Mouse (Mus musculus): ENCODE data around the gene Bri3bp.
"Not testable (repeated sequence)": the region's sequence is repeated elsewhere in the genome, so short reads cannot be mapped to it uniquely, and the experiment has no call there.

The Bri3bp gene

GRCm38 (mm10) chr5:125418636-125419035 is 22.7 kb upstream of the Bri3bp start:
- peaks cover 36% of the 10 kb centered on the region for H3K4me1 ChIP-seq (replicated peaks; ENCODE audit: low read depth, low read length)
- no peak for TF ChIP-seq NANOG (IDR thresholded peaks at IDR 0.05; ENCODE audit: borderline replicate concordance, low read length)
- TF ChIP-seq POU5F1 (IDR thresholded peaks at IDR 0.05; ENCODE audit: borderline replicate concordance, low read length) = no peak
- no peak for TF ChIP-seq CTCF (conservative IDR thresholded peaks at IDR 0.05; ENCODE audit: low read length)
- H3K27me3 ChIP-seq (ENCODE audit: insufficient read depth, low read length) = no peaks in the 10 kb centered on the region
- no peaks in the 10 kb centered on the region for H3K9me3 ChIP-seq (ENCODE audit: low read length)
- peak overlapping the region; percentile 70 for H3K4me3 ChIP-seq (replicated peaks; ENCODE audit: low read length)
- H3K36me3 ChIP-seq (ENCODE audit: insufficient read depth, low read length) = peaks cover 100% of the 10 kb centered on the region

- Histone ChIP-seq H3K4me3 (replicated peaks; ENCODE audit: low read length) (peak overlapping the region; percentile 70), H3K27me3 (ENCODE audit: insufficient read depth, low read length) (no peaks in the 10 kb centered on the region), H3K36me3 (ENCODE audit: insufficient read depth, low read length) (peaks cover 100% of the 10 kb centered on the region), H3K4me1 (replicated peaks; ENCODE audit: low read depth, low read length) (peaks cover 36% of the 10 kb centered on the region), H3K9me3 (ENCODE audit: low read length) (no peaks in the 10 kb centered on the region)
- TF ChIP-seq POU5F1 (IDR thresholded peaks at IDR 0.05; ENCODE audit: borderline replicate concordance, low read length) (no peak), CTCF (conservative IDR thresholded peaks at IDR 0.05; ENCODE audit: low read length) (no peak), NANOG (IDR thresholded peaks at IDR 0.05; ENCODE audit: borderline replicate concordance, low read length) (no peak)
Observed at GRCm38 (mm10) chr5:125419124-125419523, 22.2 kb upstream of the Bri3bp start.

GRCm38 (mm10) chr5:125425698-125426276 is 15.6 kb upstream of the Bri3bp start:
- peaks cover 100% of the 10 kb centered on the region for H3K36me3 ChIP-seq (ENCODE audit: insufficient read depth, low read length)
- no peaks in the 10 kb centered on the region for H3K9me3 ChIP-seq (ENCODE audit: low read length)
- H3K27me3 ChIP-seq (ENCODE audit: insufficient read depth, low read length) = no peaks in the 10 kb centered on the region
- H3K4me3 ChIP-seq (replicated peaks; ENCODE audit: low read length) = no peak overlapping the region
- TF ChIP-seq CTCF (conservative IDR thresholded peaks at IDR 0.05; ENCODE audit: low read length) = no peak
- no peak for TF ChIP-seq POU5F1 (IDR thresholded peaks at IDR 0.05; ENCODE audit: borderline replicate concordance, low read length)
- TF ChIP-seq NANOG (IDR thresholded peaks at IDR 0.05; ENCODE audit: borderline replicate concordance, low read length) = no peak
- H3K4me1 ChIP-seq (replicated peaks; ENCODE audit: low read depth, low read length) = peaks cover 64% of the 10 kb centered on the region

GRCm38 (mm10) chr5:125426343-125426742 is 15.0 kb upstream of the Bri3bp start:
- peaks cover 61% of the 10 kb centered on the region for H3K4me1 ChIP-seq (replicated peaks; ENCODE audit: low read depth, low read length)

GRCm38 (mm10) chr5:125432324-125432723 is 9.0 kb upstream of the Bri3bp start:
- not testable (repeated sequence) for H3K27me3 ChIP-seq (ENCODE audit: insufficient read depth, low read length); H3K9me3 ChIP-seq (ENCODE audit: low read length)
- Histone ChIP-seq H3K36me3 (ENCODE audit: insufficient read depth, low read length) (peaks cover 52% of the 10 kb centered on the region), H3K4me1 (replicated peaks; ENCODE audit: low read depth, low read length) (peaks cover 64% of the 10 kb centered on the region), H3K4me3 (replicated peaks; ENCODE audit: low read length) (peak overlapping the region; percentile 98; the same call in 1 of the 2 replicates)

More at GRCm38 (mm10) chr5:125426343-125426742, 15.0 kb upstream of the Bri3bp start:
- TF ChIP-seq CTCF (conservative IDR thresholded peaks at IDR 0.05; ENCODE audit: low read length) (no peak), NANOG (IDR thresholded peaks at IDR 0.05; ENCODE audit: borderline replicate concordance, low read length) (no peak), POU5F1 (IDR thresholded peaks at IDR 0.05; ENCODE audit: borderline replicate concordance, low read length) (no peak)
- Histone ChIP-seq H3K4me3 (replicated peaks; ENCODE audit: low read length) (peak overlapping the region; percentile 23; the same call in 1 of the 2 replicates), H3K36me3 (ENCODE audit: insufficient read depth, low read length) (peaks cover 100% of the 10 kb centered on the region), H3K27me3 (ENCODE audit: insufficient read depth, low read length) (no peaks in the 10 kb centered on the region), H3K9me3 (ENCODE audit: low read length) (no peaks in the 10 kb centered on the region)

GRCm38 (mm10) chr5:125433793-125434337 is 7.5 kb upstream of the Bri3bp start, which contains the start of gene Dhx37:
Gene Dhx37, minus strand, starts transcription at chr5:125434121.
- H3K4me1 ChIP-seq (replicated peaks; ENCODE audit: low read depth, low read length) = peaks cover 50% of the 10 kb centered on the region

GRCm38 (mm10) chr5:125434347-125434746 is 7.0 kb upstream of the Bri3bp start:
- Histone ChIP-seq H3K4me1 (replicated peaks; ENCODE audit: low read depth, low read length) (peaks cover 45% of the 10 kb centered on the region), H3K4me3 (replicated peaks; ENCODE audit: low read length) (peak overlapping the region; percentile 98), H3K36me3 (ENCODE audit: insufficient read depth, low read length) (peaks cover 31% of the 10 kb centered on the region)
- H3K27me3 ChIP-seq (ENCODE audit: insufficient read depth, low read length); H3K9me3 ChIP-seq (ENCODE audit: low read length): not testable (repeated sequence)
- TF ChIP-seq CTCF (conservative IDR thresholded peaks at IDR 0.05; ENCODE audit: low read length) = peak; percentile 35

More at GRCm38 (mm10) chr5:125433793-125434337, 7.5 kb upstream of the Bri3bp start, which contains the start of gene Dhx37:
- Histone ChIP-seq H3K36me3 (ENCODE audit: insufficient read depth, low read length) (peaks cover 36% of the 10 kb centered on the region), H3K9me3 (ENCODE audit: low read length) (no peaks in the 10 kb centered on the region), H3K27me3 (ENCODE audit: insufficient read depth, low read length) (no peaks in the 10 kb centered on the region), H3K4me3 (replicated peaks; ENCODE audit: low read length) (peak within 1 kb of the TSS; percentile 98)
- TF ChIP-seq CTCF (conservative IDR thresholded peaks at IDR 0.05; ENCODE audit: low read length) (no peak), NANOG (IDR thresholded peaks at IDR 0.05; ENCODE audit: borderline replicate concordance, low read length) (no peak), POU5F1 (IDR thresholded peaks at IDR 0.05; ENCODE audit: borderline replicate concordance, low read length) (no peak)

GRCm38 (mm10) chr5:125440583-125441233 is 660 bp upstream of the Bri3bp start:
- Histone ChIP-seq H3K36me3 (ENCODE audit: insufficient read depth, low read length) (peaks cover 14% of the 10 kb centered on the region), H3K4me1 (replicated peaks; ENCODE audit: low read depth, low read length) (peaks cover 46% of the 10 kb centered on the region), H3K4me3 (replicated peaks; ENCODE audit: low read length) (peak overlapping the region; percentile 95), H3K27me3 (ENCODE audit: insufficient read depth, low read length) (no peaks in the 10 kb centered on the region), H3K9me3 (ENCODE audit: low read length) (no peaks in the 10 kb centered on the region)
- TF ChIP-seq NANOG (IDR thresholded peaks at IDR 0.05; ENCODE audit: borderline replicate concordance, low read length) = no peak
- TF ChIP-seq CTCF (conservative IDR thresholded peaks at IDR 0.05; ENCODE audit: low read length) = no peak
- TF ChIP-seq POU5F1 (IDR thresholded peaks at IDR 0.05; ENCODE audit: borderline replicate concordance, low read length) = no peak
